Mouse (Mus musculus) thymus, postnatal 0 days (tissue): ENCODE data around the gene H2afy. TPM values are rescaled to one million over a fixed set of nuclear protein-coding genes. Genes with fewer than 3 reads are reported as not detected.
A peak's percentile ranks its signal among the peaks of the same experiment; 100 is the strongest.

ENCODE experiments used
- DNase-seq: peaks from one replicate; pipeline ENCODE4 v3.0.0-alpha.2; 2015; ENCODE audit warnings: low spot score
- polyA plus RNA-seq: library from polyadenylated mRNA; unstranded; fragments of >200 nt; fragmentation: Nextera tagmentation; extraction: Ambion mirVana; gene quantifications from 2 replicates; pipeline ENCODE4 v1.2.1, GENCODE M21; 2015

The H2afy gene
- polyA plus RNA-seq, 1 experiment from 2014 or later: 462 TPM

- DNase-seq: peak; percentile 70
Observed at GRCm38 (mm10) chr13:56145523-56145922, 9.4 kb upstream of the H2afy start.

- DNase-seq: no peak
Observed at GRCm38 (mm10) chr13:56144021-56144420, 7.9 kb upstream of the H2afy start.

DNA sequence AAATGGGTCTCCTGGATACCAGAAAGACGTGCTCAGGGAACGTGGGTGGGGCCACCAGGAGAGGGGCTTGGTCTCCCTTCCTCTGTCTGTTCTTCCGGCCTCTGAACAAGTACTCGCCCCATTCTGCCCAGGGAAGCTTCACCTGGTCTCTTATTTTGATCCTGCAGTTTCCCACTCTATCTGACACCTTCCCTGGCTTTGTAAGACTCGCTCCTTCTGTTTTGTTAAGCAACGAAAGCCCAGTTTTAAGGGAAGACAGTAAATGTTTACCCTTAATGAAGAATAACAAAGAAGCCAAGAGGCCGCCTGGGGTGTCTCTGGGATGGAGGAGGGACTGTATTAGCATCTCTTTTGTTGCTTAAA lies 7.0 kb upstream of the H2afy start:
- DNase-seq: no peak

- no peak for DNase-seq
Observed at GRCm38 (mm10) chr13:56142382-56143150, 6.4 kb upstream of the H2afy start.

- DNase-seq: no peak
Observed at GRCm38 (mm10) chr13:56139167-56139751, 3.1 kb upstream of the H2afy start.

- DNase-seq: peak; percentile 80
Observed at GRCm38 (mm10) chr13:56135231-56136052, 719 bp downstream of the H2afy start.

- peak; percentile 49 for DNase-seq
Observed at GRCm38 (mm10) chr13:56134631-56135181, 1.5 kb downstream of the H2afy start.

DNA sequence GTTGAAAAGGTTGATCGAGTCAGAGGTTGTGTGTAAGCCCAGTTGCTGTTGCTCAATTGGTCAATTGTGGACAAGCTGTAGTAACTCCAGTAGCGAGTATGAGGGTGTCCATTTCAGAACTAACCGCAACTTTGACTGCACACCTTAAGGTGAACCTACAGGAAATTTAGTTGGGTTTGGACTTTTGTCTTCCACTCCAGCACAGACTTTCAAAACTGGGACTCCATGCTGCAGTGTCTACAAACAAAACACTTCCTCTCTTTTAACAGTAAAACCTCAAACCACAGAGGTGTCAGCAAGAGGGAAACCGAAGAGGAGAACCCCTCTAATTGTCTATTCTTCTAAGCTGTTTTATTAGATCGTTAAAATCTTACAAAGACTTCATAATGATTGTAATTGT lies 2.1 kb downstream of the H2afy start:
- peak; percentile 63 for DNase-seq

GRCm38 (mm10) chr13:56132941-56133340 lies 3.2 kb downstream of the H2afy start:
- DNase-seq: no peak

- DNase-seq: peak; percentile 69
Observed at GRCm38 (mm10) chr13:56132326-56132936, 3.7 kb downstream of the H2afy start.

- no peak for DNase-seq
Observed at GRCm38 (mm10) chr13:56130544-56130943, 5.6 kb downstream of the H2afy start.

- DNase-seq: no peak
Observed at GRCm38 (mm10) chr13:56129578-56129977, 6.6 kb downstream of the H2afy start.

DNA sequence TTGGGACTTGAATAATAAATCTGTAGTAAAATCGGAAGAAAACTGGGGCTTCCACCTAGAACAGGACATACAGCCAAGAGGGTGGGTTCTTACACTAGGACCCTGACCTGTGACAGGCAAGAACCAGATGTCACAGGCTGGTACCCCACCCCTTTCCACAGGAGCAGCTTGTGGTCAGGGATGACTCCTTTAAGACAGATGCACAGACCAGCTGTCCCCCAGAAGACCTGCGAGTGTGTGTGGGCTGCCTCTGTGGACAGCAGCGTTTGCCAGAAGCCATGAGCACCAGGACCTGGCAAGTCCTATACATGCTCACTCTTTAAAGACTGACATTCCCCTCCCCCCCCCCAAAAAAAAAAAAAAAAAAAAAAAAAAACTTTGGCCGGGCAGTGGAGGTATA lies 7.1 kb downstream of the H2afy start:
- no peak for DNase-seq

- DNase-seq: no peak
Observed at GRCm38 (mm10) chr13:56125632-56126031, 10.5 kb downstream of the H2afy start.

DNA sequence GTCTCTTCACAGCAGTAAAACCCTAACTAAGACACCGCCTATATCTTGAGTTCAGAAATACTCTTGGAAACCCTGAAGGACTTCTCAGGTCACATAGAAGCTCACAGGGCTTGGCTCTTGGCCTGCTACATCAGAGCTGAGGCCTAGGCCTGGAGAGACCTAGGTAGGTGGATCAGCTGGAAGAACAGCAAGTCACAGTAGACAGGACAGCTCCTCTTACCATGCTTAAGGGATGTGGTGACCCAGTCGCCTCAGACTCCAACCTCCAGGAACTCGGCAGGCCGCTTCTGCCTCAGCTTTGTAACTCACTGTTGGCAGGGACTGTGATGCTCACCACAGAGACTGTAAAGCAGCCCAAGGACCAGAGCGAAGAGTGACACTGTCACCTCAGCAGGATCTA lies 13.1 kb downstream of the H2afy start:
- no peak for DNase-seq

DNA sequence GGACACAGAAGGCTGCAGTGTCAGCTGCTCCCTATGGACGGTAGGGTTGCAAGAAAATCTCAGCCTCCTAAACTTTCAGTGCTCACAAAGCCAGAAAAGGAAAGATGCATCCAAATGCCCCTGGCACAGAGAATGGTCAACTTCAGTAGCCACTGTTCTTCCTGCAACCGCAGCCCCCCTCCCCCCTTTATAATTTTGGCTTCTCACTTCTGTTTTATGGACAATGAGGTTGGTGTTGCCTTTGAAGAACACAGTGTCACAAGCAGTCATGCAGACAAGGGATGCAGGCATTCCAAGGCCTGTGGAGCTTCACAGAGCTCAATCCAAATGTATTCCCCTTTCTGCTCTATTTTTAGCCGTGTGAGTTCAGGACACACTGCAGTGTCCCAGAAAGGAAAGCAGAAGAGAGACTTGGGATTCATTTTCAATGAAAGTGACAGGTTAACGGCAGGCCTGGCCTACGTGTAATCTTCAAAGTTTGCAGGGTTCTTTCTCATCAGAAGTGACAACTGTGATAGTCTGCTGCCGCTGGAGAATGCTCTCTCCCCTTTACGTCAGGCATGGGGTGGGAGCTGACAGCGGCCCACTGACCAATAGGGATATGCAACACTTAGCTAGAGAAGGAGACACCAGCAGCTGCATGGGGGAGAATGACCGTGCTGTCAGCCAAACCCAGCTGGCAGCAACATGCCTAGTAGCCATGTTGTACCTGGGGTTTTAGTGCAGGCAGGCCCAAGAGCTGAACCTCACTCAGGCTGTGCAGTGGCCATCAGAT lies 18.0 kb downstream of the H2afy start:
- DNase-seq: no peak

GRCm38 (mm10) chr13:56115906-56116305 lies 20.3 kb downstream of the H2afy start:
- no peak for DNase-seq

GRCm38 (mm10) chr13:56115386-56115785 lies 20.8 kb downstream of the H2afy start:
- no peak for DNase-seq

DNA sequence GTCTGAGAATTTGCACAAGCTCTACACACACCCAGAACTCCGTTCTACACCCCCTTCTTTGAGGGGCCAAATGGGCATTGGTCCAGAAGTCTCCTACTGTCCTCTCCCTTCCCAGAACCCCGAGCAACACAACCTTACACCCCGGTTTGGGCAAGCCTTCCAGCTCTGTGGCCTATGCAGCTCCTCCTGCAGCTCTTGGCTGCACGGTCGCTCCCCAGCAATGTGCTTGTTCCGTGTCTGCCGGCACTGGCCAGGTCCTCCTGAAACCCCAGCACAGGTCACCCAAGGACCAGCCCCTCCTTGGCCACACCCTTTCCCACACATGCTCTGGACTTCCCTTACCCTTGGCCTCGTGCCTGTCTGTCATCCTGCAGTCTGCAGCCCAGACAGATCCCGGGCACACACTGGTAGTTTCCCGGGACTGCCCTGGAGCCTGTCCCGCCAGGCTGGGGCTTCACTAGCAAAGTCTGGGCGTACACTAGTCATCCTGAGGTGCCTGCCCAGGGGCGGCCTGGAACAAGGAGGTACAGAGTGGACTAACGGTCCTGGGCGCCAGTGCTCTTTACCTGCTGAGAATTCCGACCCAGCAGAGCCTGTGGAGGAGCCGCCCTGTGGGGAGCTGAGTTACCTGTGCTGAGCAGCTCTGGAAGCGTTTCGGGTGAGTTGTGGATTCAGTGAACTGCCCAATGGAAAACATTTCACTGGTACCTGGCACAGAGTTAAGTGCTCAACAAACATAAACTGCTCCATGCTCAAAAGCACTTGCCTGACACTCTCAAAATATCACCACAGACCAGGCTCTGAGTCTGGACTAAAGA lies 22.5 kb downstream of the H2afy start:
- no peak for DNase-seq

DNA sequence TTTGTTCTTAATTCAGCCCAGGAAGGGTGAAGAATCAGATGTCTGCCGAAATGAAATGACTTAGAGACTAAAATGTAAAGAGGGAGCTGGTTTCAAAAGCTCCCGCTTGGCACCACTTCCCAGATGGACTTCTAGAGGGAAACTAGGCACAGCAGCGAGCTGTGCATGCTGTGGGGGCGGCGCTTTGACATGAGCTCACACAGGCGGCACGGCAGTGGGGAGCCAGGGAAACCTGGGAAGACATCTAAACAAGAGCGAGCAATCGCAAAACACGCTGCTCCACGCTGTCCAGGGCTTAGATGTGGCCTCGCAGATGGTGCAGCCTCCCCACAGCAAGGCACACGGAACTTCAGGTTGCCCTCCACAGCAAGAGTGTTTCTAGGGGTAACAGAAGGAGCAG lies 23.2 kb downstream of the H2afy start:
- DNase-seq: no peak
